Mouse (Mus musculus) CH12.LX (cell line): ENCODE data around the gene Myh9. TPM values are rescaled to one million over a fixed set of nuclear protein-coding genes. Genes with fewer than 3 reads are reported as not detected.

Experiments
- DNase-seq: peaks from one replicate; pipeline ENCODE4 v3.0.0-alpha.2; 2013; ENCODE audit errors: extremely low read depth
- H3K27ac ChIP-seq: 2 replicates; pipeline ENCODE4 v1.5.1; 2012; ENCODE audit warnings: low read depth, mild to moderate bottlenecking, control low read depth, moderate library complexity; ENCODE audit not compliant: insufficient read depth
- H3K27me3 ChIP-seq: replicated peaks from 2 replicates; pipeline ENCODE3; 2012; ENCODE audit warnings: inconsistent platforms
- H3K36me3 ChIP-seq, 2 experiments: replicated peaks in 1 of 2; 2 replicates each; pipeline versions ENCODE3 to v1.6.1; 2012; ENCODE audit warnings: inconsistent platforms in 1 of 2, low read length in 1 of 2, mild to moderate bottlenecking in 1 of 2, mixed read lengths in 1 of 2, moderate library complexity in 1 of 2; ENCODE audit not compliant: control insufficient read depth in 1 of 2, insufficient read depth in 1 of 2
- H3K4me1 ChIP-seq, 2 experiments: 2 replicates each; pipeline ENCODE4 v1.6.1; 2012; ENCODE audit warnings: inconsistent platforms in 1 of 2, moderate library complexity in 1 of 2; ENCODE audit not compliant: insufficient read depth in 2 of 2, control insufficient read depth in 1 of 2
- H3K4me2 ChIP-seq: 2 replicates; pipeline ENCODE4 v1.6.1; 2012; ENCODE audit warnings: low read depth, mild to moderate bottlenecking, control low read depth; ENCODE audit not compliant: poor library complexity, insufficient read depth, severe bottlenecking
- H3K4me3 ChIP-seq, 3 experiments: fragments of 150-350 bp in 1 of 3; sonication (generic) in 1 of 3; replicated peaks in 1 of 3; 2 replicates each; pipeline versions ENCODE3 to v1.5.1; 2011 to 2012; ENCODE audit warnings: low read depth in 2 of 3, low read length in 2 of 3, mild to moderate bottlenecking in 2 of 3, moderate library complexity in 2 of 3, control low read depth in 1 of 3, improper control_type of control experiment in 1 of 3, inconsistent platforms in 1 of 3, mixed read lengths in 1 of 3; ENCODE audit not compliant: poor library complexity in 1 of 3
- H3K79me2 ChIP-seq: replicated peaks from 2 replicates; pipeline ENCODE4 v1.6.1; 2012; ENCODE audit warnings: mild to moderate bottlenecking, moderate library complexity; ENCODE audit not compliant: control insufficient read depth, poor library complexity, insufficient read depth, severe bottlenecking; ENCODE audit errors: extremely low read depth
- H3K9ac ChIP-seq: 2 replicates; pipeline ENCODE4 v1.6.1; 2012; ENCODE audit warnings: low read depth, mild to moderate bottlenecking, control low read depth, moderate library complexity; ENCODE audit not compliant: insufficient read depth
- H3K9me3 ChIP-seq: replicated peaks from 2 replicates; pipeline ENCODE3; 2012; ENCODE audit warnings: low read length, inconsistent platforms, mixed read lengths
- BHLHE40 ChIP-seq: IDR thresholded peaks from 2 replicates; pipeline ENCODE4 v1.6.1; 2011; ENCODE audit warnings: mild to moderate bottlenecking, low read depth, low read length, improper control_type of control experiment
- CHD1 ChIP-seq: IDR thresholded peaks from 2 replicates; pipeline ENCODE4 v1.6.1; 2012; ENCODE audit warnings: low read depth, low read length, improper control_type of control experiment, inconsistent platforms
- CHD2 ChIP-seq: IDR thresholded peaks from 2 replicates; pipeline ENCODE4 v1.6.1; 2011; ENCODE audit warnings: low read length, improper control_type of control experiment
- CTCF ChIP-seq, 2 experiments: IDR thresholded peaks in 1 of 2; conservative IDR thresholded peaks in 1 of 2; 2 replicates each; pipeline ENCODE4 v1.5.1; 2011 to 2012; ENCODE audit warnings: low read depth in 2 of 2, low read length in 2 of 2, improper control_type of control experiment in 1 of 2, inconsistent platforms in 1 of 2, mild to moderate bottlenecking in 1 of 2, moderate library complexity in 1 of 2
- ELF1 ChIP-seq: IDR thresholded peaks from 2 replicates; pipeline ENCODE4 v1.6.1; 2014; ENCODE audit warnings: low read depth, mild to moderate bottlenecking, inconsistent platforms, low read length, improper control_type of control experiment
- EP300 ChIP-seq: IDR thresholded peaks from 2 replicates; pipeline ENCODE4 v1.6.1; 2011; ENCODE audit warnings: low read length, improper control_type of control experiment
- ETS1 ChIP-seq: conservative IDR thresholded peaks from 2 replicates; pipeline ENCODE4 v1.6.1; 2012; ENCODE audit warnings: low read depth, mild to moderate bottlenecking, inconsistent platforms, low read length, improper control_type of control experiment, moderate library complexity
- HCFC1 ChIP-seq: IDR thresholded peaks from 2 replicates; pipeline ENCODE4 v1.6.1; 2012; ENCODE audit warnings: low read depth, mild to moderate bottlenecking, inconsistent platforms, low read length, improper control_type of control experiment
- KAT2A ChIP-seq: IDR thresholded peaks from 2 replicates; pipeline ENCODE4 v1.6.1; 2012; ENCODE audit warnings: low read length, improper control_type of control experiment, inconsistent platforms; ENCODE audit not compliant: insufficient replicate concordance
- MAFK ChIP-seq: IDR thresholded peaks from 2 replicates; pipeline ENCODE4 v1.6.1; 2011; ENCODE audit warnings: low read length, improper control_type of control experiment; ENCODE audit not compliant: insufficient replicate concordance
- MAZ ChIP-seq: IDR thresholded peaks from 2 replicates; pipeline ENCODE4 v1.6.1; 2012; ENCODE audit warnings: low read depth, mild to moderate bottlenecking, inconsistent platforms, low read length, improper control_type of control experiment, moderate library complexity
- MXI1 ChIP-seq: IDR thresholded peaks from 2 replicates; pipeline ENCODE4 v1.6.1; 2011; ENCODE audit warnings: mild to moderate bottlenecking, low read depth, low read length, improper control_type of control experiment
- MYC ChIP-seq: IDR thresholded peaks from 2 replicates; pipeline ENCODE4 v1.6.1; 2011; ENCODE audit warnings: low read depth, mild to moderate bottlenecking, improper control_type of control experiment, low read length
- NELFE ChIP-seq: IDR thresholded peaks from 2 replicates; pipeline ENCODE4 v1.6.1; 2011; ENCODE audit warnings: low read depth, low read length, improper control_type of control experiment
- NRF1 ChIP-seq: IDR thresholded peaks from 2 replicates; pipeline ENCODE4 v1.6.1; 2014; ENCODE audit warnings: low read depth, mild to moderate bottlenecking, inconsistent platforms, low read length, improper control_type of control experiment, moderate library complexity
- POLR2A ChIP-seq: IDR thresholded peaks from 2 replicates; pipeline ENCODE4 v1.6.1; 2011; ENCODE audit warnings: low read depth, mild to moderate bottlenecking, improper control_type of control experiment, low read length
- RAD21 ChIP-seq: IDR thresholded peaks from 2 replicates; pipeline ENCODE4 v1.6.1; 2011; ENCODE audit warnings: low read depth, mild to moderate bottlenecking, low read length, improper control_type of control experiment, moderate library complexity
- RCOR1 ChIP-seq: conservative IDR thresholded peaks from 2 replicates; pipeline ENCODE4 v1.6.1; 2012; ENCODE audit warnings: low read depth, mild to moderate bottlenecking, inconsistent platforms, low read length, improper control_type of control experiment
- SIN3A ChIP-seq: IDR thresholded peaks from 2 replicates; pipeline ENCODE4 v1.6.1; 2012; ENCODE audit warnings: low read length, improper control_type of control experiment, inconsistent platforms
- SMC3 ChIP-seq: IDR thresholded peaks from 2 replicates; pipeline ENCODE4 v1.6.1; 2011; ENCODE audit warnings: low read depth, low read length, improper control_type of control experiment
- TCF12 ChIP-seq: IDR thresholded peaks from 2 replicates; pipeline ENCODE4 v1.6.1; 2014; ENCODE audit warnings: low read depth, mild to moderate bottlenecking, inconsistent platforms, low read length, improper control_type of control experiment
- USF1 ChIP-seq: IDR thresholded peaks from 2 replicates; pipeline ENCODE4 v1.6.1; 2014; ENCODE audit warnings: low read depth, mild to moderate bottlenecking, inconsistent platforms, low read length, improper control_type of control experiment
- USF2 ChIP-seq: conservative IDR thresholded peaks from 2 replicates; pipeline ENCODE4 v1.6.1; 2011; ENCODE audit warnings: low read depth, low read length, improper control_type of control experiment
- ZC3H11A ChIP-seq: IDR thresholded peaks from 2 replicates; pipeline ENCODE4 v1.6.1; 2012; ENCODE audit warnings: low read depth, mild to moderate bottlenecking, inconsistent platforms, low read length, improper control_type of control experiment
- ZMIZ1 ChIP-seq: IDR thresholded peaks from 2 replicates; pipeline ENCODE4 v1.6.1; 2012; ENCODE audit warnings: low read depth, mild to moderate bottlenecking, inconsistent platforms, low read length, improper control_type of control experiment
- dilution Hi-C: fragments of 300-500 bp; cut with MboI; formaldehyde crosslinking; loops from 2 replicates; pipeline ENCODE4 v1.14.3; 2020; ENCODE audit warnings: low sequenced_read_pairs; ENCODE audit not compliant: extremely low pct_unique_long_range_greater_than_20kb, extremely low pct_ligation_motif_present
- in situ Hi-C: fragments of 300-500 bp; cut with MboI; formaldehyde crosslinking; loops from 3 replicates; pipeline ENCODE4 v1.14.3; 2019; ENCODE audit warnings: low sequenced_read_pairs, low pct_ligation_motif_present, low pct_unique_long_range_greater_than_20kb, mixed read lengths
- polyA plus RNA-seq: library from polyadenylated mRNA; unstranded; fragments of >175 nt; gene quantifications from 2 replicates; pipeline ENCODE4 v1.2.1, GENCODE M21; 2012; ENCODE audit warnings: low read depth; ENCODE audit not compliant: insufficient read length
- total RNA-seq, 2 experiments: library from RNA; depleted of rRNA; stranded (reverse); fragments of 300-350 nt in 1 of 2; fragments of >200 nt in 1 of 2; gene quantifications; 2 replicates each; pipeline ENCODE4 v1.2.3; 2012 to 2014

Myh9 gene
- total and polyA plus RNA-seq, 3 experiments: 43.8 to 165 (median 146) TPM

DNA sequence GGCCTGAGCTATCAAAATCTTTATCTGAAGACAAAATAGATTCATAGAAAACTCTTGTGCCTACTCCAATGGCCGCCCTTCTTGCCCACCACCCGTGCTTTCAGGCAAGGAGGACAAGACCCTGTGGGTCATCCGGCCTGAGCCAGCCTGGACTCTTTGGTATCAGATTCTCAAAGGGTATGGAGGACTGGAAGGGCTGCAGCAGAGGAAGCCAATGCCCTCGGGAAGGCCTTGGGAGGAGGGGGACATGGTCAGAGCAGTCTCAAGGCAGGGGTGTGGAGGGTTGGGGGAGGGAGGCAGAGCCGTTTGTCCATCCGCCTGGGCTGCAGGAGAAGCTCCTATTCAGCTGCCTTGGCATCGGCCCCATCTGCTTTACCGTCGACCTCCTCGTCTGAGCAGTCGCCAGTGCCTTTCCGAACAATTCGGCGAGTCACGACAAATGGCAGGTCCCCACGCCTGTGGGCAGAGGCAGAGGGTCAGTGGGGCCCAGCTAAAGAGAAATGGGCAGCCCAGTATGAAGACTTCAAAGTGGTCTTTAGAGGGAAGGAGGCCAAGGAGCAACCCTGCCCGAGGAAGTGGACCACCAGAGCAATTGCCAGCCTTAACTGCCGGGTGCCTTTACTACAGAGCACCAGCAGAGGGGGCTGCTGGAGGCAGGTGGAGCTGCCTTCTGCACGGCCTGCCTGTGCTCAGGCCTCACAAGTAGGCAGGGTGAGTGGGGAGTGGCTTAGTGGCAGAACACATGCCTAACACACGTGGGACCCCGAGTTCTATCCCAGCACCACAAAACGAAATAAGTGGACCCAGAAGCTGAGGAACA, 80.2 kb downstream of the Myh9 start:
- H3K9me3 ChIP-seq: no peaks in the 10 kb centered on the region
- no peak overlapping the region for H3K9ac ChIP-seq
- dilution Hi-C loops (no loop called here), in situ Hi-C loops (no loop called here)
- no peaks in the 10 kb centered on the region for H3K4me1 ChIP-seq
- no peak overlapping the region for H3K27ac ChIP-seq
- no peak overlapping the region for H3K4me3 ChIP-seq
- H3K36me3 ChIP-seq: peaks cover 67 to 77% of the 10 kb centered on the region in 2 experiments
- peak; percentile 28 for DNase-seq
- no peaks in the 10 kb centered on the region for H3K79me2 ChIP-seq
- no peak overlapping the region for H3K4me2 ChIP-seq
- H3K27me3 ChIP-seq: no peaks in the 10 kb centered on the region
- peak; percentile 54; the same call in 1 of the 2 replicates for TF ChIP-seq SMC3
- TF ChIP-seq CTCF (conservative IDR thresholded peaks at IDR 0.05 in 1 of 2, IDR thresholded peaks at IDR 0.05 in 1 of 2; ENCODE audit: low read depth in 2 of 2, low read length in 2 of 2): peak; percentile 23 to 60; a peak in 3 of 4 replicates
- TF ChIP-seq NRF1: no peak
- TF ChIP-seq RAD21: peak; percentile 15
- no peak; the same call in 1 of the 2 replicates for TF ChIP-seq POLR2A
- no peak for TF ChIP-seq ELF1
- TF ChIP-seq CHD2: no peak
- TF ChIP-seq, all 38 proteins: peak for 3

DNA sequence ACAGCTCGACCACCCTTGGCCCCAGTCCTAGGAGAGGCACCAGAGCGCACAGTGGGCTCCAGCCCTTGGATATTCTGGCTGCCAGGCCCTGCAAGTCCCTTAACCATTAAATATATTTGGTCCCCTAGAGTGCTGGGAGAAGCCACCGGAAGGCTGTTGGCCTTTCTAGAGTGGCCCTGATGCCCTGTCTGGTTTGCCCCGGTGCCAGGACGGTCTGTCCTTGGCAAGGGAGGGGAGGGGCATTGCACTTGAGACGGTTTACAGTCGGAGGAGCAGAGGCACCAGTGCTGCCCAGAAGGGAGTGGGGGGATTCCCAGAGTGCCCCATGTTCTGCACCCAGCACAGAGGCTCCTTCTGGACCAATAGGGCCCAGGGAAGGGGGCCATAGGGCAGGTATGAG, 80.9 kb downstream of the Myh9 start:
- Histone ChIP-seq H3K4me2 (no peak overlapping the region), H3K9ac (no peak overlapping the region), H3K27ac (no peak overlapping the region), H3K9me3 (no peaks in the 10 kb centered on the region), H3K4me3 (no peak overlapping the region), H3K27me3 (peaks cover 1% of the 10 kb centered on the region), H3K36me3 (peaks cover 60 to 71% of the 10 kb centered on the region in 2 experiments)
- dilution Hi-C loops: no loop called here
- DNase-seq: no peak
- TF ChIP-seq MAFK (no peak), SMC3 (no peak), USF1 (no peak), NRF1 (no peak), ZMIZ1 (no peak), TCF12 (no peak), POLR2A (no peak), EP300 (no peak), KAT2A (no peak)
- TF ChIP-seq, all 38 proteins: peak for 0
- in situ Hi-C loops: no loop called here
- no peaks in the 10 kb centered on the region for H3K79me2 ChIP-seq
- H3K4me1 ChIP-seq: no peaks in the 10 kb centered on the region

GRCm38 (mm10) chr15:77760037-77760436, 81.9 kb downstream of the Myh9 start:
- DNase-seq: no peak
- Histone ChIP-seq H3K9me3 (no peaks in the 10 kb centered on the region), H3K27me3 (peaks cover 3% of the 10 kb centered on the region), H3K4me2 (no peak overlapping the region), H3K27ac (no peak overlapping the region), H3K79me2 (no peaks in the 10 kb centered on the region), H3K4me3 (no peak overlapping the region), H3K9ac (no peak overlapping the region), H3K36me3 (peaks cover 50 to 60% of the 10 kb centered on the region in 2 experiments), H3K4me1 (no peaks in the 10 kb centered on the region)
- dilution Hi-C loops (no loop called here), in situ Hi-C loops (no loop called here)
- no peak for TF ChIP-seq HCFC1
- TF ChIP-seq TCF12: no peak
- no peak for TF ChIP-seq CTCF (conservative IDR thresholded peaks at IDR 0.05 in 1 of 2, IDR thresholded peaks at IDR 0.05 in 1 of 2; ENCODE audit: low read depth in 2 of 2, low read length in 2 of 2)
- TF ChIP-seq SIN3A: no peak
- TF ChIP-seq USF2: no peak
- no peak for TF ChIP-seq MAZ
- TF ChIP-seq KAT2A: no peak
- no peak for TF ChIP-seq ZC3H11A
- TF ChIP-seq NELFE: no peak
- TF ChIP-seq NRF1: no peak
- TF ChIP-seq ETS1: no peak
- TF ChIP-seq RCOR1: no peak
- no peak for TF ChIP-seq MXI1
- no peak for TF ChIP-seq MYC
- TF ChIP-seq BHLHE40: no peak
- TF ChIP-seq ZMIZ1: no peak
- TF ChIP-seq CHD1: no peak
